Mouse (Mus musculus): ENCODE data around the gene Rtn4. TPM values are rescaled to one million over a fixed set of nuclear protein-coding genes. Genes with fewer than 3 reads are reported as not detected.
"Not testable (repeated sequence)": the region's sequence is repeated elsewhere in the genome, so short reads cannot be mapped to it uniquely, and the experiment has no call there.

Rtn4 gene
- polyA plus RNA-seq (2014; fragmentation: Nextera tagmentation; extraction: Ambion mirVana), result 73.7 and 83.9 TPM in 2 replicates

- ATAC-seq (ENCODE audit: low FRiP score), result peak; percentile 95
- H3K9ac ChIP-seq (ENCODE audit: low read depth, low read length), result peak within 1 kb of the TSS; percentile 97
- under 1% methylated on average over 39 of the region's 43 CpGs for WGBS
These were observed at the start of gene Rtn4 for GRCm38 (mm10) chr11:29692683-29693272. TSS of gene Rtn4 (plus strand) at chr11:29692947.

GRCm38 (mm10) chr11:29644421-29644820 is 48.3 kb upstream of the Rtn4 start:
- Histone ChIP-seq H3K4me3 (ENCODE audit: low read depth, low read length) (no peak overlapping the region), H3K27ac (ENCODE audit: low read depth, low read length) (no peak overlapping the region), H3K9ac (ENCODE audit: low read depth, low read length) (no peak overlapping the region), H3K27me3 (ENCODE audit: control insufficient read depth, insufficient read depth, low read length) (no peaks in the 10 kb centered on the region), H3K4me1 (replicated peaks; ENCODE audit: control insufficient read depth, insufficient read depth, low read length) (no peaks in the 10 kb centered on the region), H3K9me3 (ENCODE audit: control insufficient read depth, low read length) (0 out of 2 replicates have a peak, but pooled peaks cover 2% of the 10 kb centered on the region), H3K36me3 (ENCODE audit: control insufficient read depth, insufficient read depth, low read length) (no peaks in the 10 kb centered on the region), H3K4me2 (replicated peaks; ENCODE audit: low read depth, low read length) (no peak overlapping the region)
- 100% methylated on average over 1 of the region's 1 CpGs for WGBS
- DNase-seq (ENCODE audit: low spot score), result no peak
- ATAC-seq (ENCODE audit: low FRiP score), result no peak

More at GRCm38 (mm10) chr11:29692683-29693272, at the start of gene Rtn4:
- peak within 1 kb of the TSS; percentile 98 for H3K4me3 ChIP-seq (ENCODE audit: low read depth, low read length)
- no peaks in the 10 kb centered on the region for H3K27me3 ChIP-seq (ENCODE audit: control insufficient read depth, insufficient read depth, low read length)
- peak within 1 kb of the TSS; percentile 35 for H3K4me2 ChIP-seq (replicated peaks; ENCODE audit: low read depth, low read length)
- H3K36me3 ChIP-seq (ENCODE audit: control insufficient read depth, insufficient read depth, low read length), result no peaks in the 10 kb centered on the region
- peak; percentile 94 for DNase-seq (ENCODE audit: low spot score)
- H3K9me3 ChIP-seq (ENCODE audit: control insufficient read depth, low read length), result no peaks in the 10 kb centered on the region
- H3K27ac ChIP-seq (ENCODE audit: low read depth, low read length), result peak within 1 kb of the TSS; percentile 97
- H3K4me1 ChIP-seq (replicated peaks; ENCODE audit: control insufficient read depth, insufficient read depth, low read length), result no peaks in the 10 kb centered on the region

- Histone ChIP-seq H3K4me3 (ENCODE audit: low read depth, low read length) (no peak overlapping the region), H3K9me3 (ENCODE audit: control insufficient read depth, low read length) (no peaks in the 10 kb centered on the region), H3K4me2 (replicated peaks; ENCODE audit: low read depth, low read length) (no peak overlapping the region), H3K36me3 (ENCODE audit: control insufficient read depth, insufficient read depth, low read length) (no peaks in the 10 kb centered on the region), H3K9ac (ENCODE audit: low read depth, low read length) (no peak overlapping the region), H3K27me3 (ENCODE audit: control insufficient read depth, insufficient read depth, low read length) (no peaks in the 10 kb centered on the region), H3K4me1 (replicated peaks; ENCODE audit: control insufficient read depth, insufficient read depth, low read length) (no peaks in the 10 kb centered on the region), H3K27ac (ENCODE audit: low read depth, low read length) (no peak overlapping the region)
- DNase-seq (ENCODE audit: low spot score), result no peak
- no peak for ATAC-seq (ENCODE audit: low FRiP score)
- 82% methylated on average over 5 of the region's 5 CpGs for WGBS
These were observed 47.2 kb upstream of the Rtn4 start for GRCm38 (mm10) chr11:29645411-29646066.

DNA sequence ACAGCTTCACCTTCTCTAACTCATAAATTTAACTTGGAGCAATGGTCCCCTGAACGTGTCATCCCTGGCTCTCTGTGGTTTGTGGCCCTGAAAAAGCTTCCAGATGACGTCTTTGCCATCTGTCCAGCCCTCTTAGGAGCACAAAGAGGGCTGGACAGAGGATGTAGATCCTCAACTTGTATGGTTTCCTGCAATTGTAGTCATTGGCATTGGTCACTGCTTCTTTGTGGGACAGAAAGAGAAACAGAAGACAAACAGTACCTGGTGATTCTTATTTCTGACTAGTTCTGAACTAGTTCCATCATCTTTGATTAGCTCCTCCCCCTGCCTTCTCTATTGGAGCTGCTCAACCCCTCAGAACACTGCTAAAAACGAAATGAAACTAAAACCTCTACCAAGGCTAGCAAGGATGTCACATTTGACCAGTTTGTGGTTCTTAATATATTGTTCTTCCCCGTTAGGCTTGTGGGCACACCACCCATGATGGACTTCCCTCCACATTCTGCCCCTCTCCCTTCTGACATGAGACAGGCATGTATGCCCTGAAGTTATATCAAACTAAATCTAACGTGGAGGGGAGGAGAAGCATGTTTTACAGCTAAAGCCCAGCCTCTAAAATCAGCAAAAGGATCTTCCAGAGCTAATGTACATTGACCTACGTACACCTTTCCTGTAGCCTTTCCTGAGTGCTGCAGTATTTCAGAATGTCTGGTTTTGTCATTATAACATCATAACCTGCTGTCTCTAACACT is 45.0 kb upstream of the Rtn4 start:
- ATAC-seq (ENCODE audit: low FRiP score) (no peak), DNase-seq (ENCODE audit: low spot score) (no peak)
- H3K4me2 ChIP-seq (replicated peaks; ENCODE audit: low read depth, low read length), result no peak overlapping the region
- WGBS, result 69% methylated on average over 6 of the region's 6 CpGs
- H3K9ac ChIP-seq (ENCODE audit: low read depth, low read length), result no peak overlapping the region
- H3K36me3 ChIP-seq (ENCODE audit: control insufficient read depth, insufficient read depth, low read length), result no peaks in the 10 kb centered on the region
- no peak overlapping the region for H3K27ac ChIP-seq (ENCODE audit: low read depth, low read length)
- H3K4me3 ChIP-seq (ENCODE audit: low read depth, low read length), result no peak overlapping the region
- no peaks in the 10 kb centered on the region for H3K27me3 ChIP-seq (ENCODE audit: control insufficient read depth, insufficient read depth, low read length)
- no peaks in the 10 kb centered on the region for H3K4me1 ChIP-seq (replicated peaks; ENCODE audit: control insufficient read depth, insufficient read depth, low read length)
- no peaks in the 10 kb centered on the region for H3K9me3 ChIP-seq (ENCODE audit: control insufficient read depth, low read length)

DNA sequence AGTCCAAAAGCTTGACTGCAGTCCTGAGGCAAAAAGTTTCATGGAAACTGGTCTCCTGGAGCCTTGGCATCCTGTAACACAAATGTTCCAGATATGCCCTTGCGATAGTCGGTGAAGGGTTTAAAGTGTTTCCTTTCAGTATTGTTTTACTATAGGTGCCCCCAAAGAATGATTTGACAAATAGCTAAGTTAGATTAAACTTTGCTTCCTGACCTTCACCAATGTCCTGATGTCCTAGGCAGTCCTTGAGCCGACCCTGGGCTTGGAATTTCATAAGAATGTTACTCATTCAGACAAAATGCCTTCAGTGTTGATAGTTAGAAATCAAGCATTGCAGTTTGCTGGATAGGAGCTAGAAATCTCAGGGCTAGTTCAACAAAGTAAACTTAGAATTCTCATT is 37.4 kb upstream of the Rtn4 start:
- H3K4me2 ChIP-seq (replicated peaks; ENCODE audit: low read depth, low read length); H3K4me1 ChIP-seq (replicated peaks; ENCODE audit: control insufficient read depth, insufficient read depth, low read length); DNase-seq (ENCODE audit: low spot score); H3K27me3 ChIP-seq (ENCODE audit: control insufficient read depth, insufficient read depth, low read length); H3K9ac ChIP-seq (ENCODE audit: low read depth, low read length); ATAC-seq (ENCODE audit: low FRiP score); H3K27ac ChIP-seq (ENCODE audit: low read depth, low read length); H3K36me3 ChIP-seq (ENCODE audit: control insufficient read depth, insufficient read depth, low read length); H3K4me3 ChIP-seq (ENCODE audit: low read depth, low read length); H3K9me3 ChIP-seq (ENCODE audit: control insufficient read depth, low read length): not testable (repeated sequence)
- WGBS, result 91% methylated on average over 3 of the region's 3 CpGs

- ATAC-seq (ENCODE audit: low FRiP score), result no peak
These were observed 32.0 kb upstream of the Rtn4 start for GRCm38 (mm10) chr11:29660740-29661139.

GRCm38 (mm10) chr11:29667634-29668033 is 25.1 kb upstream of the Rtn4 start:
- Histone ChIP-seq H3K9ac (ENCODE audit: low read depth, low read length) (no peak overlapping the region), H3K4me2 (replicated peaks; ENCODE audit: low read depth, low read length) (no peak overlapping the region), H3K27ac (ENCODE audit: low read depth, low read length) (no peak overlapping the region), H3K9me3 (ENCODE audit: control insufficient read depth, low read length) (no peaks in the 10 kb centered on the region), H3K36me3 (ENCODE audit: control insufficient read depth, insufficient read depth, low read length) (no peaks in the 10 kb centered on the region), H3K27me3 (ENCODE audit: control insufficient read depth, insufficient read depth, low read length) (no peaks in the 10 kb centered on the region), H3K4me3 (ENCODE audit: low read depth, low read length) (no peak overlapping the region), H3K4me1 (replicated peaks; ENCODE audit: control insufficient read depth, insufficient read depth, low read length) (no peaks in the 10 kb centered on the region)
- no peak for ATAC-seq (ENCODE audit: low FRiP score)
- no peak for DNase-seq (ENCODE audit: low spot score)
- 95% methylated on average over 3 of the region's 3 CpGs for WGBS

More at GRCm38 (mm10) chr11:29660740-29661139, 32.0 kb upstream of the Rtn4 start:
- Histone ChIP-seq H3K4me2 (replicated peaks; ENCODE audit: low read depth, low read length) (no peak overlapping the region), H3K4me3 (ENCODE audit: low read depth, low read length) (no peak overlapping the region), H3K9ac (ENCODE audit: low read depth, low read length) (no peak overlapping the region), H3K27me3 (ENCODE audit: control insufficient read depth, insufficient read depth, low read length) (no peaks in the 10 kb centered on the region), H3K9me3 (ENCODE audit: control insufficient read depth, low read length) (no peaks in the 10 kb centered on the region), H3K36me3 (ENCODE audit: control insufficient read depth, insufficient read depth, low read length) (no peaks in the 10 kb centered on the region), H3K27ac (ENCODE audit: low read depth, low read length) (no peak overlapping the region), H3K4me1 (replicated peaks; ENCODE audit: control insufficient read depth, insufficient read depth, low read length) (no peaks in the 10 kb centered on the region)
- WGBS, result 84% methylated on average over 2 of the region's 2 CpGs
- no peak for DNase-seq (ENCODE audit: low spot score)

DNA sequence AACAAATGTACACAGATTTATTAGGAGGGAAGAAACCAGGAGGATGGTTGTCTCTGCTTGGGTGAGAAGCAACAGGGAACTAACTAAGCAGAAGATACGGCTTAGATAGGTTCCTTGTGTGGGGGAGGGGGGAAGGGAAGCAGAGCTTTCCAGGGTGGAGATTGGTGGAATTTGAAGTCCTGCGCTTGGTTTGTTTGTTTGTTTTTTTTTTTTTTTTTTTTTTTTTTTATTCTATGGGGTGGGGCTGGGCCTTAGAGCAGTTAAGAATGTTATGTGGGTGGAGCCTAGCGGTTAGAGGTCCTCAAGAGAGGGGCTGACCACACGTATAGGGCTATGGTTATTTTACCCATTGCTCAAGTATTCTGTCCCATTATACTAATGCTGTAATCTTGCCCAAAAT is 23.0 kb upstream of the Rtn4 start:
- Histone ChIP-seq H3K36me3 (ENCODE audit: control insufficient read depth, insufficient read depth, low read length) (no peaks in the 10 kb centered on the region), H3K9ac (ENCODE audit: low read depth, low read length) (no peak overlapping the region), H3K4me3 (ENCODE audit: low read depth, low read length) (no peak overlapping the region), H3K27ac (ENCODE audit: low read depth, low read length) (no peak overlapping the region), H3K9me3 (ENCODE audit: control insufficient read depth, low read length) (no peaks in the 10 kb centered on the region), H3K4me1 (replicated peaks; ENCODE audit: control insufficient read depth, insufficient read depth, low read length) (no peaks in the 10 kb centered on the region), H3K27me3 (ENCODE audit: control insufficient read depth, insufficient read depth, low read length) (no peaks in the 10 kb centered on the region), H3K4me2 (replicated peaks; ENCODE audit: low read depth, low read length) (no peak overlapping the region)
- DNase-seq (ENCODE audit: low spot score) (no peak), ATAC-seq (ENCODE audit: low FRiP score) (no peak)
- WGBS, result 63% methylated on average over 4 of the region's 4 CpGs
